Mouse (Mus musculus): ENCODE data around the gene Ubash3b.

The Ubash3b gene

GRCm38 (mm10) chr9:41091187-41091586, 70.3 kb downstream of the Ubash3b start:
- DNase-seq (ENCODE audit: low spot score in 2 of 2), result no peak

- DNase-seq (ENCODE audit: low spot score in 2 of 2), result no peak
Measured at GRCm38 (mm10) chr9:41087831-41088383, 73.6 kb downstream of the Ubash3b start.

- DNase-seq (ENCODE audit: low spot score in 2 of 2), result no peak
Measured at GRCm38 (mm10) chr9:41084191-41084901, 77.2 kb downstream of the Ubash3b start.

GRCm38 (mm10) chr9:41083386-41084055, 78.0 kb downstream of the Ubash3b start:
- no peak for DNase-seq (ENCODE audit: low spot score in 2 of 2)

- DNase-seq (ENCODE audit: low spot score in 2 of 2), result no peak
Measured at GRCm38 (mm10) chr9:41082891-41083290, 78.6 kb downstream of the Ubash3b start.

- DNase-seq (ENCODE audit: low spot score in 2 of 2), result no peak
Measured at GRCm38 (mm10) chr9:41080877-41081276, 80.6 kb downstream of the Ubash3b start.

- no peak for DNase-seq (ENCODE audit: low spot score in 2 of 2)
Measured at GRCm38 (mm10) chr9:41079428-41080155, 81.9 kb downstream of the Ubash3b start.

- DNase-seq (ENCODE audit: low spot score in 2 of 2), result no peak
Measured at GRCm38 (mm10) chr9:41078198-41078597, 83.3 kb downstream of the Ubash3b start.

GRCm38 (mm10) chr9:41076150-41076549, 85.3 kb downstream of the Ubash3b start:
- DNase-seq (ENCODE audit: low spot score in 2 of 2), result no peak

GRCm38 (mm10) chr9:41075528-41075927, 86.0 kb downstream of the Ubash3b start:
- DNase-seq (ENCODE audit: low spot score in 2 of 2), result no peak

- DNase-seq (ENCODE audit: low spot score in 2 of 2), result no peak
Measured at GRCm38 (mm10) chr9:41073196-41074009, 88.1 kb downstream of the Ubash3b start.

- DNase-seq (ENCODE audit: low spot score in 2 of 2), result no peak
Measured at GRCm38 (mm10) chr9:41072786-41073185, 88.7 kb downstream of the Ubash3b start.

- DNase-seq (ENCODE audit: low spot score in 2 of 2), result no peak
Measured at GRCm38 (mm10) chr9:41071906-41072511, 89.5 kb downstream of the Ubash3b start.

GRCm38 (mm10) chr9:41070761-41071181, 90.7 kb downstream of the Ubash3b start:
- DNase-seq (ENCODE audit: low spot score in 2 of 2), result no peak

GRCm38 (mm10) chr9:41069509-41069908, 92.0 kb downstream of the Ubash3b start:
- DNase-seq (ENCODE audit: low spot score in 2 of 2), result no peak

GRCm38 (mm10) chr9:41061446-41061845, 100.1 kb downstream of the Ubash3b start:
- no peak for DNase-seq (ENCODE audit: low spot score in 2 of 2)

- no peak for DNase-seq (ENCODE audit: low spot score in 2 of 2)
Measured at GRCm38 (mm10) chr9:41060617-41061016, 100.9 kb downstream of the Ubash3b start.

- DNase-seq (ENCODE audit: low spot score in 2 of 2), result no peak
Measured at GRCm38 (mm10) chr9:41058765-41059535, 102.5 kb downstream of the Ubash3b start.

- DNase-seq (ENCODE audit: low spot score in 2 of 2), result no peak
Measured at GRCm38 (mm10) chr9:41054166-41054565, 107.3 kb downstream of the Ubash3b start.

- no peak for DNase-seq (ENCODE audit: low spot score in 2 of 2)
Measured at GRCm38 (mm10) chr9:41053478-41053877, 108.0 kb downstream of the Ubash3b start.
